Mouse (Mus musculus) midbrain, postnatal 0 days (tissue): ENCODE data around the gene Clec16a. TPM values are rescaled to one million over a fixed set of nuclear protein-coding genes. Genes with fewer than 3 reads are reported as not detected.

Experiments
- ATAC-seq: fragments of 200-750 bp; cut with Nextera tagmentation; 2 replicates; pipeline ENCODE4 v1.8.0; 2017; ENCODE audit warnings: moderate number of reproducible peaks, mild to moderate bottlenecking, moderate TSS enrichment, moderate library complexity; ENCODE audit not compliant: low FRiP score
- DNase-seq: peaks from one replicate; pipeline ENCODE4 v3.0.0-alpha.2; 2015; ENCODE audit warnings: low spot score
- H3K27ac ChIP-seq: fragments of 300-500 bp; sonication (generic); 2 replicates; pipeline ENCODE4 v1.5.1; 2014; ENCODE audit warnings: low read depth, mild to moderate bottlenecking, low read length, mixed read lengths
- H3K27me3 ChIP-seq: fragments of 300-500 bp; sonication (generic); 2 replicates; pipeline ENCODE4 v1.6.1; 2014; ENCODE audit warnings: low read length, control low read depth, mixed read lengths; ENCODE audit not compliant: insufficient read depth
- H3K36me3 ChIP-seq: fragments of 300-500 bp; sonication (generic); 2 replicates; pipeline ENCODE4 v1.6.1; 2014; ENCODE audit warnings: low read length, control low read depth, mixed read lengths; ENCODE audit not compliant: insufficient read depth
- H3K4me1 ChIP-seq: fragments of 300-500 bp; sonication (generic); 2 replicates; pipeline ENCODE4 v1.6.1; 2014; ENCODE audit warnings: mild to moderate bottlenecking, control low read depth, antibody characterized with exemption, low read length, mixed read lengths; ENCODE audit not compliant: insufficient read depth
- H3K4me2 ChIP-seq: fragments of 300-500 bp; sonication (generic); 2 replicates; pipeline ENCODE4 v1.6.1; 2014; ENCODE audit warnings: low read depth, mild to moderate bottlenecking, low read length, mixed read lengths; ENCODE audit not compliant: poor library complexity, severe bottlenecking
- H3K4me3 ChIP-seq: fragments of 300-500 bp; sonication (generic); 2 replicates; pipeline ENCODE4 v1.5.1; 2014; ENCODE audit warnings: low read depth, mild to moderate bottlenecking, low read length, moderate library complexity
- H3K9ac ChIP-seq: fragments of 300-500 bp; sonication (generic); replicated peaks from 2 replicates; pipeline ENCODE4 v1.6.1; 2014; ENCODE audit warnings: mild to moderate bottlenecking, low read length, moderate library complexity, mixed read lengths; ENCODE audit not compliant: poor library complexity, severe bottlenecking
- H3K9me3 ChIP-seq: fragments of 300-500 bp; sonication (generic); 2 replicates; pipeline ENCODE4 v1.6.1; 2016; ENCODE audit warnings: low read length, control low read depth
- CTCF ChIP-seq: IDR thresholded peaks from 2 replicates; pipeline ENCODE4 v1.5.1; 2016; ENCODE audit warnings: antibody characterized with exemption, mild to moderate bottlenecking
- WGBS: fragments of 180-500 bp; shearing (Covaris S2); extraction: QIAGEN DNeasy Blood & Tissue Kit; methylation state at CpG from one replicate; pipeline ENCODE4 v1.1.7; 2014; 5-methylcytosine and 5-hydroxymethylcytosine counted together
- polyA plus RNA-seq: library from polyadenylated mRNA; unstranded; fragments of >200 nt; fragmentation: Nextera tagmentation; extraction: Ambion mirVana; gene quantifications from 2 replicates; pipeline ENCODE4 v1.2.1, GENCODE M21; 2015
- total RNA-seq: library from RNA; depleted of rRNA; stranded (reverse); fragments of >200 nt; gene quantifications from 2 replicates; pipeline ENCODE4 v1.2.3, GENCODE M21; 2014; rRNA removed

The Clec16a gene
- total RNA-seq (63.8 and 65.8 TPM in 2 replicates), polyA plus RNA-seq (58.5 and 69.5 TPM in 2 replicates)

DNA sequence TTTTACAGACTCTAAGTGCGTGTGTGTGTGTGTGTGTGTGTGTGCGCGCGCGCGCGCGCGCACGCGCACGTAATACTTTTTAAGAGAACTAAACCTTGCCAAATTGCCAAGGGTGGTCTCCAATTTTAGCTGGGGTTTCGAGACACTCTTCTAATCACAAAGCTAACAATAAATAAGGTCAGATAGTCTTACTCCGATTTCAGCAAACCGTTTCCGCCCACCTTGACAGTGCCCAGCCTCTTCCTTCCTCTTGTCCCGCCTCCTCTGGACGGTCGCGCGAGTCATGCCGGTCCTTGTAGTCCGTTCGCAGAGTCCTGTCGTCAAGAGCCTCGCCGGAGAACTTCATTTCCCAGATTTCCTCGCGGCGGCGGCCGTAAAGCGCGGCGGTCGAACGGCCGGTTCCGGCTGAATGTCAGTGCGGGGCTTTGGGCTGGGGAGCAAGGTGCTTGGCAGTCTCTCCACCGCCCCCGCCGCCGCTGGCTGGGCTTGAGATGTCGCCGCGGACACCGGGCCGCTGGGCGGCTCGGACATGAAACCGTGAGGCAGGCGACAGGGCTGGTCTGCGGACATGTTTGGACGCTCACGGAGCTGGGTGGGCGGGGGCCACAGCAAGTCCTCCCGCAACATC lies at the start of gene Clec16a:
Gene Clec16a, plus strand, starts transcription at position 345 of the 628 bp plus-strand sequence.
- peaks cover 26% of the 10 kb centered on the region for H3K4me1 ChIP-seq
- H3K36me3 ChIP-seq, result no peaks in the 10 kb centered on the region
- H3K27me3 ChIP-seq, result no peaks in the 10 kb centered on the region
- ATAC-seq, result peak; percentile 89
- H3K27ac ChIP-seq, result peak within 1 kb of the TSS; percentile 55
- H3K9ac ChIP-seq, result peak within 1 kb of the TSS; percentile 85
- TF ChIP-seq CTCF, result no peak
- H3K4me3 ChIP-seq, result peak within 1 kb of the TSS; percentile 95
- under 1% methylated on average over 55 of the region's 58 CpGs for WGBS
- DNase-seq, result peak; percentile 96
- H3K4me2 ChIP-seq, result peak within 1 kb of the TSS; percentile 69
- H3K9me3 ChIP-seq, result no peaks in the 10 kb centered on the region

GRCm38 (mm10) chr16:10495824-10496298 lies 49.3 kb upstream of the Clec16a start:
- no peaks in the 10 kb centered on the region for H3K36me3 ChIP-seq
- DNase-seq (no peak), ATAC-seq (no peak)
- no peak overlapping the region for H3K4me3 ChIP-seq
- TF ChIP-seq CTCF, result no peak
- no peaks in the 10 kb centered on the region for H3K27me3 ChIP-seq
- H3K4me2 ChIP-seq, result no peak overlapping the region
- 0 out of 2 replicates have a peak, but pooled peaks cover 2% of the 10 kb centered on the region for H3K4me1 ChIP-seq
- 86% methylated on average over 2 of the region's 2 CpGs for WGBS
- H3K9ac ChIP-seq, result no peak overlapping the region
- H3K27ac ChIP-seq, result no peak overlapping the region
- H3K9me3 ChIP-seq, result no peaks in the 10 kb centered on the region

GRCm38 (mm10) chr16:10498096-10498602 lies 47.0 kb upstream of the Clec16a start:
- H3K27me3 ChIP-seq, result no peaks in the 10 kb centered on the region
- no peaks in the 10 kb centered on the region for H3K36me3 ChIP-seq
- no peak overlapping the region for H3K27ac ChIP-seq
- no peaks in the 10 kb centered on the region for H3K9me3 ChIP-seq
- 60% methylated on average over 5 of the region's 5 CpGs for WGBS
- H3K4me2 ChIP-seq, result no peak overlapping the region
- DNase-seq, result no peak
- TF ChIP-seq CTCF, result no peak
- ATAC-seq, result no peak
- H3K4me1 ChIP-seq, result 0 out of 2 replicates have a peak, but pooled peaks cover 2% of the 10 kb centered on the region
- H3K9ac ChIP-seq, result no peak overlapping the region
- H3K4me3 ChIP-seq, result no peak overlapping the region

DNA sequence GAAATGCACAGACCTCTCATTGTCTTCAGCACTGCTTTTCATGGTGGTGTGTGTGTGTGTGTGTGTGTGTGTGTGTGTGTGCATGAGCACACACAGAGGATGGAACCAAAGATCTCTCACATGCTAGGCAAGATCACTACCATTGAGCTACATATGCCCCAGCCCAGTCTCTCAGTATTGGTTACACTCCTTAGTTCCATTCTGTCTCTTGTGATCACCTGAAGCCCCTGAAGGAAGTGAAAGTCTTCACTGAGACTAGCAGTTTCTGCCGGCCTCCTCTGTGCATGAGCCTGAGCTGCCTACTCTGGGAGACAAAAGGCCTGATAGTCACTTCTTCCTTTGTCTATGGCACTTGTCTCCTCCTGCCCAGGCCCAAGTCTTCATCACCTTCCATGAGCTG lies 46.0 kb upstream of the Clec16a start:
- no peaks in the 10 kb centered on the region for H3K9me3 ChIP-seq
- H3K4me2 ChIP-seq, result no peak overlapping the region
- DNase-seq (no peak), ATAC-seq (no peak)
- no peak overlapping the region for H3K9ac ChIP-seq
- TF ChIP-seq CTCF, result no peak
- no peak overlapping the region for H3K27ac ChIP-seq
- H3K4me1 ChIP-seq, result 0 out of 2 replicates have a peak, but pooled peaks cover 2% of the 10 kb centered on the region
- no peaks in the 10 kb centered on the region for H3K36me3 ChIP-seq
- H3K27me3 ChIP-seq, result no peaks in the 10 kb centered on the region
- no peak overlapping the region for H3K4me3 ChIP-seq
- 43% methylated on average over 1 of the region's 1 CpGs for WGBS

GRCm38 (mm10) chr16:10501865-10502264 lies 43.3 kb upstream of the Clec16a start:
- TF ChIP-seq CTCF, result no peak
- no peaks in the 10 kb centered on the region for H3K27me3 ChIP-seq
- no peak overlapping the region for H3K4me3 ChIP-seq
- 0 out of 2 replicates have a peak, but pooled peaks cover 2% of the 10 kb centered on the region for H3K4me1 ChIP-seq
- H3K4me2 ChIP-seq, result no peak overlapping the region
- ATAC-seq, result no peak
- WGBS, result 17% methylated on average over 8 of the region's 8 CpGs
- DNase-seq, result peak; percentile 24
- H3K9me3 ChIP-seq, result no peaks in the 10 kb centered on the region
- no peaks in the 10 kb centered on the region for H3K36me3 ChIP-seq
- H3K27ac ChIP-seq, result no peak overlapping the region
- no peak overlapping the region for H3K9ac ChIP-seq

- Histone ChIP-seq H3K36me3 (no peaks in the 10 kb centered on the region), H3K4me1 (0 out of 2 replicates have a peak, but pooled peaks cover 2% of the 10 kb centered on the region), H3K4me2 (no peak overlapping the region), H3K9me3 (no peaks in the 10 kb centered on the region), H3K4me3 (no peak overlapping the region), H3K27ac (no peak overlapping the region), H3K27me3 (no peaks in the 10 kb centered on the region), H3K9ac (no peak overlapping the region)
- no peak for DNase-seq
- WGBS, result 71% methylated on average over 2 of the region's 2 CpGs
- no peak for TF ChIP-seq CTCF
- no peak for ATAC-seq
Observed at GRCm38 (mm10) chr16:10503058-10503457, 42.1 kb upstream of the Clec16a start.
